Mouse (Mus musculus): ENCODE data around the gene Cdk14.

DNA sequence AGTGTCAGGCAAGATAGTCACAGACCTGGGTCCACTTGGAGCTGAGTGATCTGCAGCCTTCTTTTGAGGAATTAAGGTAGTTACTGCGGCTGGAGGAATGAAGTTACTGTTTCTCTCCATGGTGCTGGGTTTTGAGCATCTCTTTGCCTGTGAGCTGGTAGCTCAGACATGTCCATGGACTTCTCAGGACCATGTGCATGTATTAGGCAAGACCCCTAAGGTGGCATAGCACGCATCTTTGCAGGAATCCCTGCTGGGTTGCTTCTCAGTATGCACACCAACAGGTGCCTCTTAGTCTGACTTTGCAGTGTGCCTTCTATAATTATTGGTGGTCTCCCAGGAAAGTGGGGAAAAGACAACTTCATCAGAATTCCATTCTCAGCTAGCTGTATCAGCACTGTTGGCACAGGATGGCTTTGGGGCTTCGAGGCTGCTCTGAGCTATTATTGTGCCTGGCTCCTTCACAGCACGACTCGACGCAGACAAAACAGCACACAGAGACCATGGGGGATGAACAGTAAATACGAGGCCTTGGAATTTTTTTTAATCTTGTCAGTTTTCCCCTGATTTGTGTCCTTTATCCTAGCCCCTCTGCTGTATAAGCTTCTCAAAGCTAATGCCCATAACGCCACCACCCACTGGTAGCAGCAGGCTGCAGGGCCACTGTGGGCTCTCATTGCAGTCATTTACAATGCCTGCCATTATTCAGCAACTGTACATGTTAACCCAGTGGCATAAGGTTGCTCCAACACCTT is 618.8 kb downstream of the Cdk14 start:
- TF ChIP-seq EP300 (IDR thresholded peaks at IDR 0.05) = no peak
- TF ChIP-seq CTCF (IDR thresholded peaks at IDR 0.05) = no peak
